Comparison of ENCODE assay signal across 8 mouse cellular contexts in genomic region chr14:52110346-52110745, GRCm38 (mm10). TPM values are rescaled to one million over a fixed set of nuclear protein-coding genes. Genes with fewer than 3 reads are reported as not detected.
DNase-seq lines count a peak whose midpoint lies in the region; ATAC-seq and TF ChIP-seq lines count a peak whose summit lies in the region.

Rpgrip1 (plus strand) TSS chr14:52110704.

- 0 out of 2 replicates have a peak, but pooled peaks cover 3% of the 10 kb centered on the region for H3K4me1 ChIP-seq in lung, embryonic 14.5 days (ENCODE audit: insufficient read depth)
- peaks cover 6% of the 10 kb centered on the region for H3K4me1 ChIP-seq in lung, adult 2 months (ENCODE audit: control insufficient read depth, insufficient read depth, low read length)
- H3K4me1 ChIP-seq in forebrain, embryonic 11.5 days (replicated peaks; ENCODE audit: control insufficient read depth, insufficient read depth, low read length): no peaks in the 10 kb centered on the region
- peaks cover 3% of the 10 kb centered on the region; the same call in 1 of the 2 replicates for H3K4me1 ChIP-seq in intestine, embryonic 16.5 days (ENCODE audit: control insufficient read depth, insufficient read depth, low read length)
- H3K4me1 ChIP-seq in neural tube, embryonic 14.5 days (ENCODE audit: control insufficient read depth, insufficient read depth, low read length): no peaks in the 10 kb centered on the region

- no peak within 1 kb of the TSS for H3K4me3 ChIP-seq in lung, embryonic 14.5 days (ENCODE audit: low read depth, low read length)
- no peak within 1 kb of the TSS for H3K4me3 ChIP-seq in lung, adult 2 months (replicated peaks; ENCODE audit: extremely low read depth, low read depth, low read length)
- no peak within 1 kb of the TSS for H3K4me3 ChIP-seq in forebrain, embryonic 11.5 days (ENCODE audit: low read depth, low read length)
- H3K4me3 ChIP-seq in intestine, embryonic 16.5 days (ENCODE audit: low read length): no peak within 1 kb of the TSS
- H3K4me3 ChIP-seq in neural tube, embryonic 14.5 days (ENCODE audit: low read depth, low read length): no peak within 1 kb of the TSS

- H3K27me3 ChIP-seq in lung, embryonic 14.5 days (ENCODE audit: insufficient read depth, low read length): no peaks in the 10 kb centered on the region
- no peaks in the 10 kb centered on the region for H3K27me3 ChIP-seq in forebrain, embryonic 11.5 days (ENCODE audit: control insufficient read depth, insufficient read depth, low read length)
- H3K27me3 ChIP-seq in intestine, embryonic 16.5 days (replicated peaks; ENCODE audit: control insufficient read depth, insufficient read depth, low read length): no peaks in the 10 kb centered on the region
- H3K27me3 ChIP-seq in neural tube, embryonic 14.5 days (ENCODE audit: control insufficient read depth, insufficient read depth, low read length): no peaks in the 10 kb centered on the region

- TF ChIP-seq CTCF in lung, embryonic 14.5 days (IDR thresholded peaks at IDR 0.05; ENCODE audit: low read depth): no peak
- TF ChIP-seq CTCF in lung, adult 2 months (IDR thresholded peaks at IDR 0.05; ENCODE audit: insufficient read depth, low read length): no peak

- H3K36me3 ChIP-seq in lung, embryonic 14.5 days (ENCODE audit: insufficient read depth): no peaks in the 10 kb centered on the region
- H3K36me3 ChIP-seq in forebrain, embryonic 11.5 days (ENCODE audit: control insufficient read depth, insufficient read depth, low read length): no peaks in the 10 kb centered on the region
- no peaks in the 10 kb centered on the region for H3K36me3 ChIP-seq in intestine, embryonic 16.5 days (ENCODE audit: control insufficient read depth, insufficient read depth, low read length)
- H3K36me3 ChIP-seq in neural tube, embryonic 14.5 days (ENCODE audit: control insufficient read depth, insufficient read depth, low read length): no peaks in the 10 kb centered on the region

- no peaks in the 10 kb centered on the region for H3K9me3 ChIP-seq in lung, embryonic 14.5 days (ENCODE audit: low read depth, low read length)
- no peaks in the 10 kb centered on the region for H3K9me3 ChIP-seq in forebrain, embryonic 11.5 days (ENCODE audit: control insufficient read depth, low read length)
- H3K9me3 ChIP-seq in intestine, embryonic 16.5 days (ENCODE audit: control insufficient read depth, low read length): no peaks in the 10 kb centered on the region
- no peaks in the 10 kb centered on the region for H3K9me3 ChIP-seq in neural tube, embryonic 14.5 days (ENCODE audit: control insufficient read depth, low read length)

- 71% methylated on average over 4 of the region's 4 CpGs for WGBS in lung, embryonic 14.5 days
- 85% methylated on average over 4 of the region's 4 CpGs for WGBS in lung, adult 2 months
- 92% methylated on average over 4 of the region's 4 CpGs for WGBS in forebrain, embryonic 11.5 days
- WGBS in intestine, embryonic 16.5 days: 80% methylated on average over 4 of the region's 4 CpGs
- 90% methylated on average over 4 of the region's 4 CpGs for WGBS in neural tube, embryonic 14.5 days

- H3K27ac ChIP-seq in lung, embryonic 14.5 days (ENCODE audit: low read depth): no peak within 1 kb of the TSS
- H3K27ac ChIP-seq in forebrain, embryonic 11.5 days (ENCODE audit: low read depth, low read length): no peak within 1 kb of the TSS
- no peak within 1 kb of the TSS for H3K27ac ChIP-seq in intestine, embryonic 16.5 days (ENCODE audit: low read length)
- no peak within 1 kb of the TSS for H3K27ac ChIP-seq in neural tube, embryonic 14.5 days (ENCODE audit: low read depth, low read length)

- intact Hi-C loops in gastrocnemius, postnatal 36 days (cut with DNase I): no loop called here

- no peak within 1 kb of the TSS for H3K4me2 ChIP-seq in lung, embryonic 14.5 days
- no peak within 1 kb of the TSS for H3K4me2 ChIP-seq in forebrain, embryonic 11.5 days (ENCODE audit: low read depth, low read length, severe bottlenecking)
- H3K4me2 ChIP-seq in intestine, embryonic 16.5 days (ENCODE audit: low read depth, low read length): no peak within 1 kb of the TSS
- H3K4me2 ChIP-seq in neural tube, embryonic 14.5 days (ENCODE audit: low read depth, low read length): no peak within 1 kb of the TSS

- no peak for DNase-seq in lung, embryonic 14.5 days
- DNase-seq in lung, adult 2 months: no peak
- no peak for DNase-seq in forebrain, embryonic 11.5 days (ENCODE audit: low spot score)
- DNase-seq in c-Kit-positive CD71-positive TER-119-positive erythroid progenitor cells, embryonic 14.5 days (ENCODE audit: low spot score): no peak
- no peak for DNase-seq in layer of hippocampus, adult 11-12 months (ENCODE audit: low spot score)
- DNase-seq in gastrocnemius, postnatal 36 days: no peak

- no peak within 1 kb of the TSS for H3K9ac ChIP-seq in lung, embryonic 14.5 days
- H3K9ac ChIP-seq in forebrain, embryonic 11.5 days (ENCODE audit: low read length): no peak within 1 kb of the TSS
- H3K9ac ChIP-seq in intestine, embryonic 16.5 days (ENCODE audit: low read depth, low read length): no peak within 1 kb of the TSS
- no peak within 1 kb of the TSS for H3K9ac ChIP-seq in neural tube, embryonic 14.5 days (replicated peaks; ENCODE audit: low read depth, low read length)

- no peak for ATAC-seq in lung, embryonic 14.5 days (ENCODE audit: insufficient read depth)
- no peak for ATAC-seq in forebrain, embryonic 11.5 days (replicated peaks; ENCODE audit: low FRiP score)
- ATAC-seq in intestine, embryonic 16.5 days: no peak
- no peak for ATAC-seq in neural tube, embryonic 14.5 days (ENCODE audit: low read depth)

- no peak for TF ChIP-seq POLR2A in lung, adult 2 months (IDR thresholded peaks at IDR 0.05; ENCODE audit: borderline replicate concordance, extremely low read depth, low read depth, low read length)

RNA-seq across cellular contexts. Expression of gene Rpgrip1, which starts in this region (rescaled TPM):
- 76.1 TPM in 2 replicates for polyA plus RNA-seq in lung, embryonic 14.5 days (2014; fragmentation: Nextera tagmentation; extraction: Ambion mirVana)
- 2.5 TPM in 2 replicates for polyA plus RNA-seq in lung, adult 2 months (2012; rRNA removed)
- polyA plus RNA-seq in forebrain, embryonic 11.5 days (2014; fragmentation: Nextera tagmentation; extraction: Ambion mirVana): 108 and 109 TPM in 2 replicates
- polyA plus RNA-seq in intestine, embryonic 16.5 days (2015; fragmentation: Nextera tagmentation; extraction: Ambion mirVana): 42.9 and 48.5 TPM in 2 replicates
- polyA plus RNA-seq in neural tube, embryonic 14.5 days (2014; fragmentation: Nextera tagmentation; extraction: Ambion mirVana): 42.0 and 47.5 TPM in 2 replicates
- total RNA-seq in gastrocnemius, postnatal 36 days (2021): not detected

Comparison
In these comparisons a context has a peak if more than half of its experiments do, and no peak if none do; other contexts are left out.
1. RNA of gene Rpgrip1 (polyA plus RNA-seq): 108 to 109 TPM in forebrain, embryonic 11.5 days, 76.1 TPM in lung, embryonic 14.5 days, 42.9 to 48.5 TPM in intestine, embryonic 16.5 days and 42.0 to 47.5 TPM in neural tube, embryonic 14.5 days; 2.5 TPM in lung, adult 2 months; every median in the first group is over 10 times any median in the second.